Mouse (Mus musculus): ENCODE results near the gene Gm42957.
"Not testable (repeated sequence)": the region's sequence is repeated elsewhere in the genome, so short reads cannot be mapped to it uniquely, and the experiment has no call there.

Gm42957 gene

GRCm38 (mm10) chr3:96673514-96673913 lies 38.2 kb downstream of the Gm42957 start:
- no peak for DNase-seq (ENCODE audit: low read depth in 1 of 2, low spot score in 2 of 2)

- DNase-seq (ENCODE audit: low read depth in 1 of 2, low spot score in 2 of 2) = no peak
Measured at GRCm38 (mm10) chr3:96674442-96674841, 39.2 kb downstream of the Gm42957 start.

- DNase-seq (ENCODE audit: low read depth in 1 of 2, low spot score in 2 of 2) = no peak
Measured at GRCm38 (mm10) chr3:96675171-96675570, 39.9 kb downstream of the Gm42957 start.

DNA sequence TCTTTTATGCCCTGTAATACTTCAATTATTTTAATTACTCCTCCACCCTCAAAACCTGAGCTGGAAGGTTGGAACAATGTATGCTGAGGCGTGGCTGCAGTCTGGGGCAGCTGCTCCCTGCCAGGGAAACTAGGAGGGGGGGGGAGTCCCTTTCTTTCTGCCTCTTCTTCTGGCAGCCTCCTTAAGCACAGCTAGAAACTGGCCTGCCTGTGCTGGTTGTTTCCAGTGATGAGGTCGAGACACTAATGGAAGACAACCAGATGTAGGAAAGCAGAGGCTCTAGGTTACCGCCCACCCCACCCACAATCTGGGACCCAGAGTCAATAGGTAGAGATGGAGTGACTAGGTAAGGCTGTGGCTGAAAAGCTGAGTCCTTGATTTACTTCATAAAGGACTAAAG lies 40.4 kb downstream of the Gm42957 start:
- DNase-seq (ENCODE audit: low read depth in 1 of 2, low spot score in 2 of 2) = no peak

DNA sequence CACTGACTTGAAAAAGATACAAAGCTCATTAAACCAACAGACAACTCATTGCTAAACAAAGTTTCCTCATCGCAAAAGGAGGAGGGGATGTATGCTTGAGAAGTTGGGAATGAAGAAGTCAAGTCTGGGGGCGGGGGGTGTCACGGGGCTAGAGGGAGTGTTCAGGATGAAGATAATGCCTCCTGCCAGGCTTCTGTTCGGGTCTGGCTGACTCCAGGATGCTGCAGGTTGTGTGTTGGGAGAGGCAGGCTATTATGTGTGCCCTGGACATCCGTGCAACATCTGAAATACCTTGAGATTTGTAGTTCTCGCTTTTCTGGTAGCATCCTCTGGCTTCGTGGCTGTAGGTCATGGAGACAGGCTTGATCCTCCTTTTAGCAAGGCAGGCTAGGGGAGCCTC lies 43.2 kb downstream of the Gm42957 start:
- DNase-seq (ENCODE audit: low read depth in 1 of 2, low spot score in 2 of 2) = no peak

DNA sequence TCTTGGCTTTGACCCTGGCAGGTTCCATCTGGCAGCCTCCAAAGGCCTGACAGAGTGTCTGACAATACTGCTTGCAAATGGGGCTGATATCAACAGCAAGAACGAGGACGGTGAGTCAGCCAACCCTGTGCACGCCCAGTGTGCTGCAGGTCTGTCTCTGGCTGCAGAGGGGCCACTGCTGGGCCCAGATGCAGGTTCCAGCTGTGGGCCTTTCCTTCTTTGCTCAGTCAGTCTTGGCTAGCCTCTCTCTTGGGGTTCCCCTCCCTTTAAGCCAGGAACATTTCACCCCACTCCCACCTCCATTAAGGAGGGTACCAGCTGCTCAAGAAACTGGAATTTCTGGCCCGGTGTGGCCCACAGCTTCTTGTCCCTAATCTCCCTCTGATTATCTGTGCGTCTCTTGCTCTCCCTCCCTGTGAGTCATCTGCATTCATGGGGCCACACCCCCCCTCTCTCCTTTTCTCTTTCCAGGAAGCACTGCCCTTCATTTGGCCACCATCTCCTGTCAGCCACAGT lies 43.9 kb downstream of the Gm42957 start:
- no peak for DNase-seq (ENCODE audit: low read depth in 1 of 2, low spot score in 2 of 2)

- no peak for DNase-seq (ENCODE audit: low read depth in 1 of 2, low spot score in 2 of 2)
Measured at GRCm38 (mm10) chr3:96680269-96680956, 45.1 kb downstream of the Gm42957 start.

GRCm38 (mm10) chr3:96683496-96683895 lies 48.2 kb downstream of the Gm42957 start:
- DNase-seq (ENCODE audit: low read depth in 1 of 2, low spot score in 2 of 2) = no peak

DNA sequence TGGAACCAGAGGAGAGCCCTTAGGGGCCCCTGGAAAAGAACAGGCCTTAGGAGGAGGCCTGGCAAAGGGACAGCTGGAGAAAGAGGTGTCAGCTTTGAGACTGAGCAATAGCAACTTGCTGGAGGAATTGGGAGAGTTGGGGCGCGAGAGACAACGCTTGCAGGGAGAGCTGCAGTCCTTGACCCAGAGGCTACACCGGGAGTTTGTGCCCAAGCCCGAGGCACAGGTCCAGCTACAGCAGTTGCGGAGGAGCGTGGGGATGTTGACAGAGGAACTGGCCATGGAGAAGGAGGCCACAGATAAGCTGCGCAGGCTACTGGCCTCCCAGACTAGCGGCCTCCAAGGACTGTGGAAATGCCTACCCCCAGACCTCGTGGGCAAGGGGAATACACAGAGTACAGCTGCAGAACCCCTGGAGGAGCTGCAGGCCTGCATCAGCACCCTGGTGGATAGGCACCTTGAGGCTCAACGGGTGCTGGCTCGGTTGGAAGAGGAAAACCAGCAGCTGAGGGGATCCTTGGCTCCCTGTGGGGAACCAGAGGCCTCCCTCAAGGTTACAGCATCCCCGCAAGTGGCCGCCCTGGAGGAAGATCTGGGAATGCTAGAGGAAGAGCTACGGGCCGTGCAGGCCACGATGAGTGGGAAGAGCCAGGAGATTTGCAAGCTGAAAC lies 49.0 kb downstream of the Gm42957 start:
- DNase-seq (ENCODE audit: low read depth in 1 of 2, low spot score in 2 of 2) = no peak

DNA sequence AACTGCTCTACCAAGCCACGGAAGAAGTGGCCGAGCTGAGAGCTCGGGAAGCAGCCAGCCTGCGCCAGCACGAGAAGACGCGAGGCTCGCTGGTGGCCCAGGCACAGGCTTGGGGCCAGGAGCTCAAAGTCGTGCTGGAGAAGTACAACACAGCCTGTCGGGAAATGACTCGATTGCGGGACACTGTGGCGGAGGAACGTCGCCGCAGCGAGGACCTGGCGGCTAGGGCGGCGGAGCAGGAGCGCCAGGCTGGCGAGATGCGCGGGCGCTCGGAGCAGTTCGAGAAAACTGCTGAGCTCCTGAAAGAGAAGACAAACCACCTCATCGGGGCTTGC lies 49.5 kb downstream of the Gm42957 start:
- no peak for DNase-seq (ENCODE audit: low read depth in 1 of 2, low spot score in 2 of 2)

GRCm38 (mm10) chr3:96686057-96686456 lies 50.8 kb downstream of the Gm42957 start:
- DNase-seq (ENCODE audit: low read depth in 1 of 2, low spot score in 2 of 2) = not testable (repeated sequence)

GRCm38 (mm10) chr3:96688854-96689253 lies 53.6 kb downstream of the Gm42957 start:
- no peak for DNase-seq (ENCODE audit: low read depth in 1 of 2, low spot score in 2 of 2)

GRCm38 (mm10) chr3:96690298-96690697 lies 55.0 kb downstream of the Gm42957 start:
- no peak for DNase-seq (ENCODE audit: low read depth in 1 of 2, low spot score in 2 of 2)

GRCm38 (mm10) chr3:96692506-96692905 lies 57.2 kb downstream of the Gm42957 start:
- DNase-seq (ENCODE audit: low read depth in 1 of 2, low spot score in 2 of 2) = no peak

- DNase-seq (ENCODE audit: low read depth in 1 of 2, low spot score in 2 of 2) = no peak
Measured at GRCm38 (mm10) chr3:96693579-96693978, 58.3 kb downstream of the Gm42957 start.

GRCm38 (mm10) chr3:96696198-96696765 lies 61.0 kb downstream of the Gm42957 start, which contains the start of gene Pias3:
Pias3 (plus strand) TSS chr3:96696384.
- peak; percentile 40 to 57 for DNase-seq (ENCODE audit: low read depth in 1 of 2, low spot score in 2 of 2)

DNA sequence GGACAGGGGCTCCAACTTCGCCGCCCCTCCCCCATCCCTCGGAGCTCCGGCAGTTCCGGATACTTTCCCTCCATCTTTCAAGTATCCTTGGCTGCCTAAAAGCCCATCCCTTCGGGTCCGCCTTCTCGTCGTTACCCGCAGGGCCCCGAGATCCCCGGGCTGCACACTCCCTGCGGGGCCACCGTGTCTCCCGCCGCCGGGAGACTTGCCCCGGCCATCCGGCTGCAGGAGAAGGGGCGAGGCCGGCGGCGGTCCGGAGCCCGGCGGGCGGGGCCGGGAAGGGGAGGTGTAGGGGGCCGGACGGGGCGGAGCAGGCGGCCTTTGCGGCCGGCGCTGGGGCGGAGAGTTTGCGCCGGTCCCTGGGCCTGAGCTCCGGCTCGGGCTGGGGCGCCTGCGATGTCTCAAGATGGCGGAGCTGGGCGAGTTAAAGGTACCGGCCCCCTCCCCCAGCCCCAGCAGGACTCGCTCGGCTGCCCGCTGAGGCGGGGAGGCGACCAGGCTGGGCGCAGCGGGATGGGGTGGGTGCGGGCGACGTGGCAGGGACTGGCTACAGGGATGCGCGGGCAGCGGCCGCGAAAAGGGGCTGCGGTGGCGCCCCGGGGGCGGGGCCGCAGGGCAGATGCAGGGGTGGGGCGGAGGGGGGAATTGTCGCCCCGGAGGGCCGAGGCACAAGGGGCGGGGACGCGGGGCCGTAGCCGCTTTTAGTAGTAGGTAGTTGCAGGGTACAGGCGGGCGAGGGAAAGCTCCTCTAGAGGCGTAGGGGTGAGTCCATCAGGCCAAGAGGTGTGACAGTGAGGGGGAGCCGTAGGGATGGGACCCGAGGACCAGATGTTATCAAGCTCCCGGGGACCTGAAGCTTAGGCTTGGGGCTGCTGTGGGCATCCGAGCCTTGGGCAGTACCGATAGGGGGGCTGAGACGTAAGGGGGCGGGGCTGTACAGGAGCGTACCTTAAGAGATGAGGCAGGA lies 61.8 kb downstream of the Gm42957 start:
- DNase-seq (ENCODE audit: low read depth in 1 of 2, low spot score in 2 of 2) = peak; percentile 66 to 80

- no peak for DNase-seq (ENCODE audit: low read depth in 1 of 2, low spot score in 2 of 2)
Measured at GRCm38 (mm10) chr3:96698993-96699690, 63.9 kb downstream of the Gm42957 start.

DNA sequence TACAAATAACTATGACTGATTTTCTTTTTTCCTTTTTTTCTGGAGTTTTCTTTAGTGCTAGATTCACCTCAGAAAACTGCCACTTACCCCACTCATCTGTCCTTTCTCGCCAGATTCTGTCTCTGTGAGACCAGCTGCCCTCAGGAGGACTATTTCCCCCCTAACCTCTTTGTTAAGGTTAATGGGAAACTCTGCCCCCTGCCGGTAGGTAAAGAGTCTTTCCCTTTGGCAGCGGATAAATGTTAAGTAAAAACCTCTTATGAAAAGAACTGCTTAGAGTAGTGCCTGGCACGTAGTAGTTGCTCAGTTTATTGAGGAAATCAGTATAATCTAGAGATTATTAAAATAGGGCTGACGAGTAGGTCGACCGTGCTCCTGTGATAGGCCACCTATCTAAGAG lies 65.1 kb downstream of the Gm42957 start:
- no peak for DNase-seq (ENCODE audit: low read depth in 1 of 2, low spot score in 2 of 2)

DNA sequence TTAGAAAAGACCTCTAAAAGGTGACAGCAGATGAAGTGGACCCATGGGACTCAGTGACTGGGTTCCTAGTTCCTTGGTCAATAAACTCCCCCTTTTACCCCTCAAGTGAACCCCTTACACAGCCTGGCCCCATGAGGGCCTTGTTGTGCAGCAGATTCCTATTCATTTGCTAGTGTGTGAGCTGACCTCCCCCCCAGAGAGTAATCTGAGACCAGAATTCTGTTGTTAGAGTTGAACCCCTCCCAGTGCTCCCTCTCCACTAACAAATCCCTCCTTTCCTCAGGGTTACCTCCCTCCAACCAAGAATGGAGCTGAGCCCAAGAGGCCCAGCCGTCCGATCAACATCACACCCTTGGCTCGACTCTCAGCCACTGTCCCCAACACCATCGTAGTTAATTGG lies 65.7 kb downstream of the Gm42957 start:
- no peak for DNase-seq (ENCODE audit: low read depth in 1 of 2, low spot score in 2 of 2)
